Mouse (Mus musculus): Measurements from ENCODE around the gene Lrrc8b. TPM values are rescaled to one million over a fixed set of nuclear protein-coding genes. Genes with fewer than 3 reads are reported as not detected.

Lrrc8b gene
- polyA plus RNA-seq, 1 experiment, result 23.6 TPM

- Histone ChIP-seq H3K4me1 (ENCODE audit: control insufficient read depth, insufficient read depth, low read length) (no peaks in the 10 kb centered on the region), H3K27ac (ENCODE audit: insufficient read depth, low read length) (no peak overlapping the region), H3K4me3 (replicated peaks; ENCODE audit: insufficient read depth, low read depth, low read length) (no peak overlapping the region), H3K27me3 (ENCODE audit: control insufficient read depth, insufficient read depth, low read length) (no peaks in the 10 kb centered on the region)
- 69% methylated on average over 4 of the region's 4 CpGs for WGBS
- TF ChIP-seq CTCF (IDR thresholded peaks at IDR 0.05; ENCODE audit: borderline replicate concordance, insufficient read depth, low read depth, low read length), result no peak
- TF ChIP-seq POLR2A (IDR thresholded peaks at IDR 0.05; ENCODE audit: borderline replicate concordance, insufficient read depth, low read length), result no peak
- no peak for DNase-seq
Measured at GRCm38 (mm10) chr5:105512297-105512696, 96.7 kb downstream of the Lrrc8b start.

GRCm38 (mm10) chr5:105515532-105515931 is 100.0 kb downstream of the Lrrc8b start:
- 84% methylated on average over 6 of the region's 6 CpGs for WGBS
- 0 out of 2 replicates have a peak, but pooled peaks cover 4% of the 10 kb centered on the region for H3K27me3 ChIP-seq (ENCODE audit: control insufficient read depth, insufficient read depth, low read length)
- H3K27ac ChIP-seq (ENCODE audit: insufficient read depth, low read length), result no peak overlapping the region
- H3K4me3 ChIP-seq (replicated peaks; ENCODE audit: insufficient read depth, low read depth, low read length), result no peak overlapping the region
- DNase-seq, result no peak
- TF ChIP-seq CTCF (IDR thresholded peaks at IDR 0.05; ENCODE audit: borderline replicate concordance, insufficient read depth, low read depth, low read length), result no peak
- TF ChIP-seq POLR2A (IDR thresholded peaks at IDR 0.05; ENCODE audit: borderline replicate concordance, insufficient read depth, low read length), result no peak
- peaks cover 5% of the 10 kb centered on the region; the same call in 1 of the 2 replicates for H3K4me1 ChIP-seq (ENCODE audit: control insufficient read depth, insufficient read depth, low read length)

- 82% methylated on average over 3 of the region's 3 CpGs for WGBS
- DNase-seq, result no peak
- TF ChIP-seq CTCF (IDR thresholded peaks at IDR 0.05; ENCODE audit: borderline replicate concordance, insufficient read depth, low read depth, low read length) (no peak), POLR2A (IDR thresholded peaks at IDR 0.05; ENCODE audit: borderline replicate concordance, insufficient read depth, low read length) (no peak)
Measured at GRCm38 (mm10) chr5:105516290-105516689, 100.7 kb downstream of the Lrrc8b start.

GRCm38 (mm10) chr5:105517992-105518625 is 102.5 kb downstream of the Lrrc8b start:
- Histone ChIP-seq H3K4me3 (replicated peaks; ENCODE audit: insufficient read depth, low read depth, low read length) (peak overlapping the region; percentile 69), H3K27ac (ENCODE audit: insufficient read depth, low read length) (no peak overlapping the region), H3K27me3 (ENCODE audit: control insufficient read depth, insufficient read depth, low read length) (peaks cover 4% of the 10 kb centered on the region; the same call in 1 of the 2 replicates), H3K4me1 (ENCODE audit: control insufficient read depth, insufficient read depth, low read length) (peaks cover 5% of the 10 kb centered on the region; the same call in 1 of the 2 replicates)
- no peak for TF ChIP-seq POLR2A (IDR thresholded peaks at IDR 0.05; ENCODE audit: borderline replicate concordance, insufficient read depth, low read length)
- TF ChIP-seq CTCF (IDR thresholded peaks at IDR 0.05; ENCODE audit: borderline replicate concordance, insufficient read depth, low read depth, low read length), result no peak
- DNase-seq, result no peak
- WGBS, result 16% methylated on average over 7 of the region's 7 CpGs

More at GRCm38 (mm10) chr5:105516290-105516689, 100.7 kb downstream of the Lrrc8b start:
- no peak overlapping the region for H3K27ac ChIP-seq (ENCODE audit: insufficient read depth, low read length)
- 0 out of 2 replicates have a peak, but pooled peaks cover 4% of the 10 kb centered on the region for H3K27me3 ChIP-seq (ENCODE audit: control insufficient read depth, insufficient read depth, low read length)
- H3K4me1 ChIP-seq (ENCODE audit: control insufficient read depth, insufficient read depth, low read length), result peaks cover 5% of the 10 kb centered on the region; the same call in 1 of the 2 replicates
- H3K4me3 ChIP-seq (replicated peaks; ENCODE audit: insufficient read depth, low read depth, low read length), result no peak overlapping the region

- H3K27me3 ChIP-seq (ENCODE audit: control insufficient read depth, insufficient read depth, low read length), result peaks cover 4% of the 10 kb centered on the region; the same call in 1 of the 2 replicates
- H3K4me3 ChIP-seq (replicated peaks; ENCODE audit: insufficient read depth, low read depth, low read length), result peak overlapping the region; percentile 69
- whole genome bisulfite sequencing, result under 1% methylated on average over 16 of the region's 16 CpGs
- DNase-seq, result peak in 1 of 2 experiments; percentile 10
- TF ChIP-seq CTCF (IDR thresholded peaks at IDR 0.05; ENCODE audit: borderline replicate concordance, insufficient read depth, low read depth, low read length), result no peak
- no peak for TF ChIP-seq POLR2A (IDR thresholded peaks at IDR 0.05; ENCODE audit: borderline replicate concordance, insufficient read depth, low read length)
- peaks cover 5% of the 10 kb centered on the region; the same call in 1 of the 2 replicates for H3K4me1 ChIP-seq (ENCODE audit: control insufficient read depth, insufficient read depth, low read length)
- H3K27ac ChIP-seq (ENCODE audit: insufficient read depth, low read length), result no peak overlapping the region
Measured at GRCm38 (mm10) chr5:105518626-105519095, 103.1 kb downstream of the Lrrc8b start.

- H3K27ac ChIP-seq (ENCODE audit: insufficient read depth, low read length), result peak within 1 kb of the TSS; percentile 24; the same call in 1 of the 2 replicates
- peak; percentile 70 to 74 for DNase-seq
- H3K4me1 ChIP-seq (ENCODE audit: control insufficient read depth, insufficient read depth, low read length), result peaks cover 5% of the 10 kb centered on the region; the same call in 1 of the 2 replicates
- WGBS, result under 1% methylated on average over 92 of the region's 93 CpGs
- TF ChIP-seq CTCF (IDR thresholded peaks at IDR 0.05; ENCODE audit: borderline replicate concordance, insufficient read depth, low read depth, low read length) (0 out of 2 replicates have a peak, but pooled peaks have one; percentile 1), POLR2A (IDR thresholded peaks at IDR 0.05; ENCODE audit: borderline replicate concordance, insufficient read depth, low read length) (no peak)
- peak within 1 kb of the TSS; percentile 69 for H3K4me3 ChIP-seq (replicated peaks; ENCODE audit: insufficient read depth, low read depth, low read length)
- peaks cover 4% of the 10 kb centered on the region; the same call in 1 of the 2 replicates for H3K27me3 ChIP-seq (ENCODE audit: control insufficient read depth, insufficient read depth, low read length)
Measured at GRCm38 (mm10) chr5:105519096-105519975, 103.8 kb downstream of the Lrrc8b start, which contains the start of gene Lrrc8c. TSS of gene Lrrc8c (plus strand) at chr5:105519388.

- Histone ChIP-seq H3K4me3 (replicated peaks; ENCODE audit: insufficient read depth, low read depth, low read length) (peak overlapping the region; percentile 69), H3K27ac (ENCODE audit: insufficient read depth, low read length) (no peak overlapping the region), H3K27me3 (ENCODE audit: control insufficient read depth, insufficient read depth, low read length) (peaks cover 4% of the 10 kb centered on the region; the same call in 1 of the 2 replicates), H3K4me1 (ENCODE audit: control insufficient read depth, insufficient read depth, low read length) (peaks cover 5% of the 10 kb centered on the region; the same call in 1 of the 2 replicates)
- 8% methylated on average over 5 of the region's 5 CpGs for WGBS
- TF ChIP-seq CTCF (IDR thresholded peaks at IDR 0.05; ENCODE audit: borderline replicate concordance, insufficient read depth, low read depth, low read length) (no peak), POLR2A (IDR thresholded peaks at IDR 0.05; ENCODE audit: borderline replicate concordance, insufficient read depth, low read length) (no peak)
- peak in 1 of 2 experiments; percentile 8 for DNase-seq
Measured at GRCm38 (mm10) chr5:105519976-105520300, 104.4 kb downstream of the Lrrc8b start.
